Mouse (Mus musculus): Measurements from ENCODE around the gene Ccr4. TPM values are rescaled to one million over a fixed set of nuclear protein-coding genes. Genes with fewer than 3 reads are reported as not detected.

The Ccr4 gene
- polyA plus RNA-seq, 1 experiment from 2014 or later: not detected

- 95% methylated on average over 11 of the region's 11 CpGs for WGBS
- Histone ChIP-seq H3K4me1 (replicated peaks; ENCODE audit: control insufficient read depth, insufficient read depth, low read length) (no peaks in the 10 kb centered on the region), H3K9ac (ENCODE audit: low read length) (no peak overlapping the region), H3K27ac (ENCODE audit: low read depth, low read length) (no peak overlapping the region), H3K4me2 (ENCODE audit: low read depth, low read length, severe bottlenecking) (no peak overlapping the region), H3K36me3 (ENCODE audit: control insufficient read depth, insufficient read depth, low read length) (no peaks in the 10 kb centered on the region), H3K4me3 (ENCODE audit: low read depth, low read length) (no peak overlapping the region), H3K9me3 (ENCODE audit: control insufficient read depth, low read length) (no peaks in the 10 kb centered on the region), H3K27me3 (ENCODE audit: control insufficient read depth, insufficient read depth, low read length) (no peaks in the 10 kb centered on the region)
- ATAC-seq (replicated peaks; ENCODE audit: low FRiP score) (no peak), DNase-seq (ENCODE audit: low spot score) (no peak)
These were observed 2.8 kb downstream of the Ccr4 start for GRCm38 (mm10) chr9:114501913-114502312.

GRCm38 (mm10) chr9:114501111-114501510 is 3.6 kb downstream of the Ccr4 start:
- no peak for DNase-seq (ENCODE audit: low spot score)
- H3K27me3 ChIP-seq (ENCODE audit: control insufficient read depth, insufficient read depth, low read length): no peaks in the 10 kb centered on the region
- H3K4me2 ChIP-seq (ENCODE audit: low read depth, low read length, severe bottlenecking): no peak overlapping the region
- H3K36me3 ChIP-seq (ENCODE audit: control insufficient read depth, insufficient read depth, low read length): no peaks in the 10 kb centered on the region
- H3K9me3 ChIP-seq (ENCODE audit: control insufficient read depth, low read length): no peaks in the 10 kb centered on the region
- no peak overlapping the region for H3K9ac ChIP-seq (ENCODE audit: low read length)
- ATAC-seq (replicated peaks; ENCODE audit: low FRiP score): no peak
- 94% methylated on average over 7 of the region's 7 CpGs for WGBS
- H3K4me1 ChIP-seq (replicated peaks; ENCODE audit: control insufficient read depth, insufficient read depth, low read length): no peaks in the 10 kb centered on the region
- H3K4me3 ChIP-seq (ENCODE audit: low read depth, low read length): no peak overlapping the region
- no peak overlapping the region for H3K27ac ChIP-seq (ENCODE audit: low read depth, low read length)

- no peaks in the 10 kb centered on the region for H3K4me1 ChIP-seq (replicated peaks; ENCODE audit: control insufficient read depth, insufficient read depth, low read length)
- no peak overlapping the region for H3K4me3 ChIP-seq (ENCODE audit: low read depth, low read length)
- no peaks in the 10 kb centered on the region for H3K36me3 ChIP-seq (ENCODE audit: control insufficient read depth, insufficient read depth, low read length)
- H3K9ac ChIP-seq (ENCODE audit: low read length): no peak overlapping the region
- no peak overlapping the region for H3K4me2 ChIP-seq (ENCODE audit: low read depth, low read length, severe bottlenecking)
- H3K9me3 ChIP-seq (ENCODE audit: control insufficient read depth, low read length): no peaks in the 10 kb centered on the region
- WGBS: 16% methylated on average over 15 of the region's 15 CpGs
- no peak overlapping the region for H3K27ac ChIP-seq (ENCODE audit: low read depth, low read length)
- ATAC-seq (replicated peaks; ENCODE audit: low FRiP score) (peak; percentile 61; the same call in 1 of the 2 replicates), DNase-seq (ENCODE audit: low spot score) (peak; percentile 82)
- no peaks in the 10 kb centered on the region for H3K27me3 ChIP-seq (ENCODE audit: control insufficient read depth, insufficient read depth, low read length)
These were observed 4.8 kb downstream of the Ccr4 start for GRCm38 (mm10) chr9:114499783-114500515.

GRCm38 (mm10) chr9:114498218-114498617 is 6.5 kb downstream of the Ccr4 start:
- 9% methylated on average over 11 of the region's 11 CpGs for WGBS
- no peak overlapping the region for H3K27ac ChIP-seq (ENCODE audit: low read depth, low read length)
- peak; percentile 80 for ATAC-seq (replicated peaks; ENCODE audit: low FRiP score)
- DNase-seq (ENCODE audit: low spot score): peak; percentile 95
- H3K4me2 ChIP-seq (ENCODE audit: low read depth, low read length, severe bottlenecking): no peak overlapping the region
- H3K9me3 ChIP-seq (ENCODE audit: control insufficient read depth, low read length): no peaks in the 10 kb centered on the region
- no peaks in the 10 kb centered on the region for H3K27me3 ChIP-seq (ENCODE audit: control insufficient read depth, insufficient read depth, low read length)
- H3K4me1 ChIP-seq (replicated peaks; ENCODE audit: control insufficient read depth, insufficient read depth, low read length): no peaks in the 10 kb centered on the region
- H3K9ac ChIP-seq (ENCODE audit: low read length): no peak overlapping the region
- H3K4me3 ChIP-seq (ENCODE audit: low read depth, low read length): no peak overlapping the region
- H3K36me3 ChIP-seq (ENCODE audit: control insufficient read depth, insufficient read depth, low read length): no peaks in the 10 kb centered on the region

GRCm38 (mm10) chr9:114496469-114496868 is 8.2 kb downstream of the Ccr4 start:
- WGBS: 87% methylated on average over 7 of the region's 7 CpGs
- Histone ChIP-seq H3K4me1 (replicated peaks; ENCODE audit: control insufficient read depth, insufficient read depth, low read length) (no peaks in the 10 kb centered on the region), H3K27me3 (ENCODE audit: control insufficient read depth, insufficient read depth, low read length) (no peaks in the 10 kb centered on the region), H3K9me3 (ENCODE audit: control insufficient read depth, low read length) (no peaks in the 10 kb centered on the region), H3K36me3 (ENCODE audit: control insufficient read depth, insufficient read depth, low read length) (no peaks in the 10 kb centered on the region), H3K4me2 (ENCODE audit: low read depth, low read length, severe bottlenecking) (no peak overlapping the region), H3K4me3 (ENCODE audit: low read depth, low read length) (no peak overlapping the region), H3K27ac (ENCODE audit: low read depth, low read length) (no peak overlapping the region), H3K9ac (ENCODE audit: low read length) (no peak overlapping the region)
- ATAC-seq (replicated peaks; ENCODE audit: low FRiP score) (no peak), DNase-seq (ENCODE audit: low spot score) (no peak)

GRCm38 (mm10) chr9:114487481-114488258 is 17.0 kb downstream of the Ccr4 start:
- H3K9ac ChIP-seq (ENCODE audit: low read length): no peak overlapping the region
- no peak overlapping the region for H3K4me2 ChIP-seq (ENCODE audit: low read depth, low read length, severe bottlenecking)
- no peaks in the 10 kb centered on the region for H3K4me1 ChIP-seq (replicated peaks; ENCODE audit: control insufficient read depth, insufficient read depth, low read length)
- no peaks in the 10 kb centered on the region for H3K36me3 ChIP-seq (ENCODE audit: control insufficient read depth, insufficient read depth, low read length)
- no peak overlapping the region for H3K4me3 ChIP-seq (ENCODE audit: low read depth, low read length)
- ATAC-seq (replicated peaks; ENCODE audit: low FRiP score) (no peak), DNase-seq (ENCODE audit: low spot score) (no peak)
- H3K27me3 ChIP-seq (ENCODE audit: control insufficient read depth, insufficient read depth, low read length): no peaks in the 10 kb centered on the region
- H3K9me3 ChIP-seq (ENCODE audit: control insufficient read depth, low read length): no peaks in the 10 kb centered on the region
- H3K27ac ChIP-seq (ENCODE audit: low read depth, low read length): no peak overlapping the region
- 86% methylated on average over 23 of the region's 23 CpGs for WGBS

GRCm38 (mm10) chr9:114486808-114487207 is 17.9 kb downstream of the Ccr4 start:
- Histone ChIP-seq H3K4me2 (ENCODE audit: low read depth, low read length, severe bottlenecking) (no peak overlapping the region), H3K4me3 (ENCODE audit: low read depth, low read length) (no peak overlapping the region), H3K9ac (ENCODE audit: low read length) (no peak overlapping the region), H3K36me3 (ENCODE audit: control insufficient read depth, insufficient read depth, low read length) (no peaks in the 10 kb centered on the region), H3K9me3 (ENCODE audit: control insufficient read depth, low read length) (no peaks in the 10 kb centered on the region), H3K27ac (ENCODE audit: low read depth, low read length) (no peak overlapping the region), H3K27me3 (ENCODE audit: control insufficient read depth, insufficient read depth, low read length) (no peaks in the 10 kb centered on the region), H3K4me1 (replicated peaks; ENCODE audit: control insufficient read depth, insufficient read depth, low read length) (no peaks in the 10 kb centered on the region)
- DNase-seq (ENCODE audit: low spot score) (no peak), ATAC-seq (replicated peaks; ENCODE audit: low FRiP score) (no peak)
- WGBS: 90% methylated on average over 4 of the region's 4 CpGs

- ATAC-seq (replicated peaks; ENCODE audit: low FRiP score) (no peak), DNase-seq (ENCODE audit: low spot score) (no peak)
- H3K9ac ChIP-seq (ENCODE audit: low read length): no peak overlapping the region
- no peaks in the 10 kb centered on the region for H3K36me3 ChIP-seq (ENCODE audit: control insufficient read depth, insufficient read depth, low read length)
- H3K27me3 ChIP-seq (ENCODE audit: control insufficient read depth, insufficient read depth, low read length): no peaks in the 10 kb centered on the region
- no peak overlapping the region for H3K4me3 ChIP-seq (ENCODE audit: low read depth, low read length)
- H3K4me2 ChIP-seq (ENCODE audit: low read depth, low read length, severe bottlenecking): no peak overlapping the region
- no peaks in the 10 kb centered on the region for H3K4me1 ChIP-seq (replicated peaks; ENCODE audit: control insufficient read depth, insufficient read depth, low read length)
- H3K9me3 ChIP-seq (ENCODE audit: control insufficient read depth, low read length): no peaks in the 10 kb centered on the region
- H3K27ac ChIP-seq (ENCODE audit: low read depth, low read length): no peak overlapping the region
- 88% methylated on average over 5 of the region's 5 CpGs for WGBS
These were observed 19.9 kb downstream of the Ccr4 start for GRCm38 (mm10) chr9:114484771-114485170.
